Mouse (Mus musculus) small intestine, adult 2 months (tissue): Measurements from ENCODE around the gene Nrd1.

Experiments
- CTCF ChIP-seq: fragments of 200-500 bp; IDR thresholded peaks from 2 replicates; pipeline ENCODE4 v1.5.1; 2012; ENCODE audit warnings: low read depth, mild to moderate bottlenecking, control low read depth, inconsistent platforms, low read length, moderate library complexity, mixed read lengths; ENCODE audit not compliant: insufficient replicate concordance, insufficient read length; ENCODE audit errors: extremely low read depth
- POLR2A ChIP-seq: fragments of 200-500 bp; IDR thresholded peaks from 2 replicates; pipeline ENCODE4 v1.6.1; 2012; ENCODE audit warnings: low read depth, mild to moderate bottlenecking, control low read depth, inconsistent platforms, low read length, moderate library complexity

GRCm38 (mm10) chr4:108992978-108993377 lies 7.5 kb upstream of the Nrd1 start:
- TF ChIP-seq CTCF = no peak
- no peak for TF ChIP-seq POLR2A
